Mouse (Mus musculus) left cerebral cortex, adult 18-20 months (tissue): ENCODE results near the gene Ceacam10. TPM values are rescaled to one million over a fixed set of nuclear protein-coding genes. Genes with fewer than 3 reads are reported as not detected.

Experiments
- total RNA-seq, 2 experiments: library from RNA; stranded (reverse); gene quantifications; 2 replicates each; pipeline ENCODE4 v1.2.3; 2021

Ceacam10 gene
- total RNA-seq, 2 experiments from 2014 or later, result not detected

Other genes starting within 250 kb of the Ceacam10 start
- 10 to 100 TPM; 71.2 to 78.6 TPM for gene Irgq, start 246.5 kb upstream of the Ceacam10 start, total RNA-seq
- not detected for gene Pinlyp, start 231.1 kb upstream of the Ceacam10 start, total RNA-seq
- 10 to 100 TPM; 36.4 to 40.1 TPM for gene Xrcc1, start 230.9 kb upstream of the Ceacam10 start, total RNA-seq
- gene Ethe1, start 189.7 kb upstream of the Ceacam10 start, total RNA-seq, result 10 to 100 TPM; 15.4 to 18.2 TPM
- 1 to 10 TPM; 6.9 to 7.3 TPM for gene Zfp575, start 189.6 kb upstream of the Ceacam10 start, total RNA-seq
- gene Phldb3, start 166.4 kb upstream of the Ceacam10 start, total RNA-seq, result under 1 TPM in 1 of 2 experiments, not detected in 1; 0.21 TPM
- under 1 TPM in 1 of 2 experiments, not detected in 1; 0.21 TPM for gene Lypd3, start 140.7 kb upstream of the Ceacam10 start, total RNA-seq
- not detected for gene Tex101, start 100.5 kb upstream of the Ceacam10 start, total RNA-seq
- gene BC049730, start 68.0 kb upstream of the Ceacam10 start, total RNA-seq, result not detected
- gene Gm4763, start 50.3 kb upstream of the Ceacam10 start, total RNA-seq, result not detected
- gene Cd177, start 16.9 kb upstream of the Ceacam10 start, total RNA-seq, result not detected
- 1 to 10 TPM in 1 of 2 experiments, not detected in 1; 1.5 TPM for gene Gm9844, start 85.0 kb downstream of the Ceacam10 start, total RNA-seq
- not detected for gene Lypd4, start 92.7 kb downstream of the Ceacam10 start, total RNA-seq
- not detected for gene Dmrtc2, start 92.9 kb downstream of the Ceacam10 start, total RNA-seq
- gene Rps19, start 107.2 kb downstream of the Ceacam10 start, total RNA-seq, result 100 to 1,000 TPM; 511 to 584 TPM
- gene Cd79a, start 120.2 kb downstream of the Ceacam10 start, total RNA-seq, result under 1 TPM; 0.30 to 0.77 TPM
- 10 to 100 TPM; 57.1 to 74.1 TPM for gene Arhgef1, start 125.7 kb downstream of the Ceacam10 start, total RNA-seq
- not detected for gene Gm4881, start 167.3 kb downstream of the Ceacam10 start, total RNA-seq
- 100 to 1,000 TPM; 305 to 355 TPM for gene Rabac1, start 195.5 kb downstream of the Ceacam10 start, total RNA-seq
- 1,000 to 10,000 TPM; 1,987 to 2,019 TPM for gene Atp1a3, start 228.8 kb downstream of the Ceacam10 start, total RNA-seq